Mouse (Mus musculus): ENCODE data around the gene Chm. TPM values are rescaled to one million over a fixed set of nuclear protein-coding genes. Genes with fewer than 3 reads are reported as not detected.
A peak's percentile ranks its signal among the peaks of the same experiment; 100 is the strongest.

Chm gene
- polyA plus RNA-seq, 1 experiment from 2014 or later: 16.2 TPM

GRCm38 (mm10) chrX:113076053-113076452 is 109.3 kb downstream of the Chm start:
- no peak overlapping the region for H3K27ac ChIP-seq (replicated peaks; ENCODE audit: low read depth, low read length)
- H3K27me3 ChIP-seq (ENCODE audit: control insufficient read depth, insufficient read depth, low read length): no peaks in the 10 kb centered on the region
- 84% methylated on average over 2 of the region's 2 CpGs for WGBS
- H3K9ac ChIP-seq (ENCODE audit: low read length): no peak overlapping the region
- no peak overlapping the region for H3K4me2 ChIP-seq (ENCODE audit: low read depth, severe bottlenecking)
- no peaks in the 10 kb centered on the region for H3K4me1 ChIP-seq (ENCODE audit: control insufficient read depth, insufficient read depth, low read length)
- H3K9me3 ChIP-seq (ENCODE audit: control insufficient read depth, low read length): no peaks in the 10 kb centered on the region
- no peak overlapping the region for H3K4me3 ChIP-seq (ENCODE audit: low read depth, low read length)
- ATAC-seq (ENCODE audit: insufficient number of reproducible peaks, low FRiP score, low TSS enrichment, low read depth): no peak
- no peaks in the 10 kb centered on the region for H3K36me3 ChIP-seq (ENCODE audit: control insufficient read depth, insufficient read depth, low read length)
- no peak for DNase-seq (ENCODE audit: low spot score)

- WGBS: 76% methylated on average over 4 of the region's 4 CpGs
- H3K36me3 ChIP-seq (ENCODE audit: control insufficient read depth, insufficient read depth, low read length): no peaks in the 10 kb centered on the region
- H3K4me2 ChIP-seq (ENCODE audit: low read depth, severe bottlenecking): no peak overlapping the region
- no peaks in the 10 kb centered on the region for H3K9me3 ChIP-seq (ENCODE audit: control insufficient read depth, low read length)
- H3K27me3 ChIP-seq (ENCODE audit: control insufficient read depth, insufficient read depth, low read length): no peaks in the 10 kb centered on the region
- H3K27ac ChIP-seq (replicated peaks; ENCODE audit: low read depth, low read length): no peak overlapping the region
- ATAC-seq (ENCODE audit: insufficient number of reproducible peaks, low FRiP score, low TSS enrichment, low read depth) (no peak), DNase-seq (ENCODE audit: low spot score) (no peak)
- H3K4me1 ChIP-seq (ENCODE audit: control insufficient read depth, insufficient read depth, low read length): no peaks in the 10 kb centered on the region
- H3K9ac ChIP-seq (ENCODE audit: low read length): no peak overlapping the region
- no peak overlapping the region for H3K4me3 ChIP-seq (ENCODE audit: low read depth, low read length)
These were observed 110.5 kb downstream of the Chm start for GRCm38 (mm10) chrX:113074823-113075222.

GRCm38 (mm10) chrX:113003621-113004020 is 181.7 kb downstream of the Chm start:
- no peak overlapping the region for H3K9ac ChIP-seq (ENCODE audit: low read length)
- no peaks in the 10 kb centered on the region for H3K9me3 ChIP-seq (ENCODE audit: control insufficient read depth, low read length)
- no peaks in the 10 kb centered on the region for H3K36me3 ChIP-seq (ENCODE audit: control insufficient read depth, insufficient read depth, low read length)
- no peaks in the 10 kb centered on the region for H3K27me3 ChIP-seq (ENCODE audit: control insufficient read depth, insufficient read depth, low read length)
- no peak overlapping the region for H3K4me2 ChIP-seq (ENCODE audit: low read depth, severe bottlenecking)
- no peak for DNase-seq (ENCODE audit: low spot score)
- ATAC-seq (ENCODE audit: insufficient number of reproducible peaks, low FRiP score, low TSS enrichment, low read depth): no peak
- H3K4me1 ChIP-seq (ENCODE audit: control insufficient read depth, insufficient read depth, low read length): no peaks in the 10 kb centered on the region
- no peak overlapping the region for H3K27ac ChIP-seq (replicated peaks; ENCODE audit: low read depth, low read length)
- no peak overlapping the region for H3K4me3 ChIP-seq (ENCODE audit: low read depth, low read length)
- 77% methylated on average over 3 of the region's 3 CpGs for WGBS

GRCm38 (mm10) chrX:113002192-113002591 is 183.1 kb downstream of the Chm start:
- Histone ChIP-seq H3K36me3 (ENCODE audit: control insufficient read depth, insufficient read depth, low read length) (no peaks in the 10 kb centered on the region), H3K4me3 (ENCODE audit: low read depth, low read length) (no peak overlapping the region), H3K9me3 (ENCODE audit: control insufficient read depth, low read length) (no peaks in the 10 kb centered on the region), H3K4me1 (ENCODE audit: control insufficient read depth, insufficient read depth, low read length) (no peaks in the 10 kb centered on the region), H3K27me3 (ENCODE audit: control insufficient read depth, insufficient read depth, low read length) (no peaks in the 10 kb centered on the region), H3K9ac (ENCODE audit: low read length) (no peak overlapping the region), H3K27ac (replicated peaks; ENCODE audit: low read depth, low read length) (no peak overlapping the region), H3K4me2 (ENCODE audit: low read depth, severe bottlenecking) (no peak overlapping the region)
- WGBS: 89% methylated on average over 3 of the region's 3 CpGs
- ATAC-seq (ENCODE audit: insufficient number of reproducible peaks, low FRiP score, low TSS enrichment, low read depth) (no peak), DNase-seq (ENCODE audit: low spot score) (no peak)

MicroRNA genes within 50 kb of the gene (microRNA counts, 519-probe panel; counts per million panel counts)
- microRNA mmu-miR-361: 4,232 counts per million, percentile 63 among the panel's probes with 10 or more counts

Small RNA genes lying within 50 kb of the gene (microRNA-seq; reads per million reads assigned to microRNA genes)
- gene Mir361: 2,601 reads per million, percentile 84 among the genes with 10 or more reads in this experiment

Other genes starting within 250 kb of the Chm start
- 4.3 and 4.4 TPM in 2 replicates for gene Dach2, start 112.0 kb upstream of the Chm start, polyA plus RNA-seq (2014; fragmentation: Nextera tagmentation; extraction: Ambion mirVana)

Data from limb, embryonic 11.5 days (tissue).